Mouse (Mus musculus) v-Abl transformed pro-B cells (cell line): ENCODE data around the gene Nlrp4e.
"Not testable (repeated sequence)": the region's sequence is repeated elsewhere in the genome, so short reads cannot be mapped to it uniquely, and the experiment has no call there.

Experiments used
- in situ Hi-C, 2 experiments: fragments of 400-800 bp; cut with MboI; formaldehyde crosslinking; loops; one replicate each; pipeline ENCODE4 v1.15.1; 2025; ENCODE audit not compliant: unreplicated experiment in 2 of 2

Nlrp4e gene

DNA sequence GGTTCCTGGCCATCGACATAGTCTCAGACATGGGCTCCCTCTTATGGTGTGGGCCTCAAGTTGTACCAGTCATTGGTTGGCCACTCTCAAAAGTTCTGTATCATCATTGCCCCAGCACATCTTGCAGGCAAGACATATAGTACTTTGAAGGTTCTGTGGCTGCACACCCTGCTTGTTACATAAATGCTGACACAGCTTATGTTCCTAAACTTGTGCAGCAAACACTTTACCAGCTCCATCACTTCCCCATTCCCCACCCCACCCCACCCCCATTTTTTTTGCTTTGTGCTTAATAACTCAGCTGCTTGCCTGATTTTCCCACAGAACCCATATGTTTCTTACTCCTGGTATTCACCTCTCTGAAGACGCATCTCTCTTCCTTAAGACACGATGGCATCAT, at the start of gene Nlrp4e:
Gene Nlrp4e, plus strand, starts transcription at position 301 of the 400 bp plus-strand sequence.
- in situ Hi-C loops: not testable (repeated sequence)

- in situ Hi-C loops: not testable (repeated sequence)
These were observed 49.4 kb upstream of the Nlrp4e start, which contains the start of gene Vmn1r166 for GRCm38 (mm10) chr7:23251582-23251981. Gene Vmn1r166 (minus strand): TSS chr7:23251682.

GRCm38 (mm10) chr7:23278800-23279199, 22.2 kb upstream of the Nlrp4e start, which contains the start of gene Gm6902:
Gene Gm6902 (minus strand): TSS chr7:23278900.
- in situ Hi-C loops: not testable (repeated sequence)

- in situ Hi-C loops: not testable (repeated sequence)
These were observed 57.3 kb downstream of the Nlrp4e start for GRCm38 (mm10) chr7:23358311-23358710.

DNA sequence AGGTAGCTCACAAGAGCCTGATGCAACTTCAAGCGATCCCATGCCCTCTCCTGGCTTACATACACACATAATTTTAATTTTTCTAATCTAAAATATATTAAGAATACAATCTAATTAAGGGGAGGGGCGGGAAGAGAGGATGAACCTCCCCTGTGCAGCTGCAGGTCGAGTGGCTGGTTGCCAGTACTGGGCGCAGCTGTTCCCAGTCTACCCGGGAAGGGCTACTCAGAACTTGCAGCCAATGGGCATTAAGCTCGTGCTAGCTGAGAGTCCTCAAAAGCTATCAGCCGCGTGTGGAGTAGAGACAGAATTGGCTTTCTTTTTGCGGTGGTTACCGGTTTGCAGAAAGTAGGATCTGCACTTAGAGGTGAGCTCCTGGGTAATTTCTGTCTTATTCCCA, 84.6 kb downstream of the Nlrp4e start, which contains the start of gene Nlrp5:
Gene Nlrp5, plus strand, starts transcription at position 301 of the 400 bp plus-strand sequence.
- in situ Hi-C loops: no loop called here
